Mouse (Mus musculus): ENCODE measurements around the gene Limd1. TPM values are rescaled to one million over a fixed set of nuclear protein-coding genes. Genes with fewer than 3 reads are reported as not detected.

The Limd1 gene
- polyA plus RNA-seq, 1 experiment: 9.0 TPM

DNA sequence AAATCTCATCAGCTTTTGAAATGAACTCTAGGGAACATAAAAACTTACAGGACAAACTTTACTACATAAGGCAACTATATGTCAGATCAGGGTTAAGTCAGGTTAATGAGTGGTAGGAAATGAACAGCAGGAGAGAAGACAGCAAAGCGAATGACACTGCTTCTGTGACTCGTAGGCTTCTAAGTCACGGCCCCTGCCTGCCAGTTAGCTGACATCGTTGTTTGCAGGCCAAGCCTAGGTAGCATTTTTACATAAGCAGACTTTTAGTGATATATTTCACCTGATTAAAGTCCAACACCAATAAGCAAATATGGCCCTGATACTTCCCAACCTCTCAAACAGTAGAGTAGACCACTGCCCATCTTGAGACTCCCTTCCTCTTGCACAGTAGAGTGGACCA is 59.7 kb downstream of the Limd1 start:
- Histone ChIP-seq H3K4me3 (ENCODE audit: insufficient read depth, low read length) (no peak overlapping the region), H3K27ac (ENCODE audit: insufficient read depth, low read length) (no peak overlapping the region), H3K4me1 (ENCODE audit: control insufficient read depth, insufficient read depth, low read length) (peaks cover 2% of the 10 kb centered on the region; the same call in 1 of the 2 replicates)
- TF ChIP-seq POLR2A (IDR thresholded peaks at IDR 0.05; ENCODE audit: extremely low read depth, insufficient read depth, low read length) (no peak), CTCF (IDR thresholded peaks at IDR 0.05; ENCODE audit: extremely low read depth, insufficient read depth, low read length) (no peak)

DNA sequence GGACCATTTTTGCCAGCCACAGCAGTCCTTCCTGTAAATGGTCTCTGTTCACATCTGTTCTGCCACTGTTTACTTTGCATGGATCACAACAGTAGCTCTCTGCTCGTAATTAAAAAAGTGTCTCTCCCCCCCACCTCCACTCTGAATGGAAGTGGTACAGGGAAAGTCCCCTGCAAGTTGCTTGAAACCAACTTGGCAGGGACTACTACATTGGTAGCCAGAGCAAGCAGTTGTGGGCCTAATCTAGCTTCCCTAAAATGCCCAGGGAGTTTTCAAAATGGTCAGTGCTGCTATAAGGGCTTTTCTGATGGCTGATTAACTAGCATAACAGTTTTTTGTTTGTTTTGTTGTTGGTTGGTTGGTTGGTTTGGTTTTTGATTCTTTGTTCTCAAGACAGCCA is 60.6 kb downstream of the Limd1 start:
- peaks cover 2% of the 10 kb centered on the region; the same call in 1 of the 2 replicates for H3K4me1 ChIP-seq (ENCODE audit: control insufficient read depth, insufficient read depth, low read length)
- TF ChIP-seq POLR2A (IDR thresholded peaks at IDR 0.05; ENCODE audit: extremely low read depth, insufficient read depth, low read length) (no peak), CTCF (IDR thresholded peaks at IDR 0.05; ENCODE audit: extremely low read depth, insufficient read depth, low read length) (no peak)
- H3K27ac ChIP-seq (ENCODE audit: insufficient read depth, low read length): no peak overlapping the region
- no peak overlapping the region for H3K4me3 ChIP-seq (ENCODE audit: insufficient read depth, low read length)

DNA sequence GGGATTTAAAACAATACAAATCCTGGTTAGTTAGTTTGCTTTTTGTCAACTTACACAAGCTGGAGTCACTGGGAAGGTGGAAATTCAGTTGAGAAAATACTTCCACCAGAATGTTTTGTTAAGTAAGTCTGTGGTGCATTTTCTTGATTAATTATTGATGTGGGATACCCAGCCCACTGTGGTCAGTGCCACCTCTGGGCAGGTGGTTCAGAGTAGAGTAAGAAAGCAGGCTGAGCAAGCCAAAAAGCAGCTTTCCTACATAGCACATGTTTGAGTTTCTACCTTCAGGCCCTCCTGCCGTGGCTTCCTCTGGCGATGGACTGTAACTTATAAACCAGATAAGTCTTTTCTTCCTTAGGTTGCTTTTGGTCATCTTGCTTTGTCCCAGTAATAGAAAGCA is 61.3 kb downstream of the Limd1 start:
- H3K27ac ChIP-seq (ENCODE audit: insufficient read depth, low read length): no peak overlapping the region
- H3K4me1 ChIP-seq (ENCODE audit: control insufficient read depth, insufficient read depth, low read length): peaks cover 2% of the 10 kb centered on the region; the same call in 1 of the 2 replicates
- no peak overlapping the region for H3K4me3 ChIP-seq (ENCODE audit: insufficient read depth, low read length)
- TF ChIP-seq CTCF (IDR thresholded peaks at IDR 0.05; ENCODE audit: extremely low read depth, insufficient read depth, low read length): no peak
- TF ChIP-seq POLR2A (IDR thresholded peaks at IDR 0.05; ENCODE audit: extremely low read depth, insufficient read depth, low read length): no peak

DNA sequence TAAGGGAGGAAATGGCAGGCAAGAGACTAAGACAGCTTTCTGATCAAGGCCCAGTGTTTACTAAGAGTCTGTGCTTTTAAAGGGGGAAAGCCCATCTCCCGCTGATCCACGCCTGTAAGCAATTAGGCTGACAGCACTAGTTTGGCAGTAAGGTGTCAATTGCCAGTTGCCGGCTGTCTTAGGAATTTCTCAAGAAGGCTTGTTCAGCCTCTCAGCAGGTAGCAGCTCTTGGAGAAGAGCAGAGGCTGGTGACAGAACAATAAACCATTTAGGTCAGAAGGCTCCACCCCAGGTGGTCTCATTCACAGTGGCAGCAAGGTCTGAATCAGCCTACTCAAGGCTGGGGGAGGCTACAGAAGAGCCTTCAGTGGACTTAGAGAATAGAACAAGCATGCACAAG is 76.1 kb downstream of the Limd1 start:
- no peak overlapping the region for H3K4me3 ChIP-seq (ENCODE audit: insufficient read depth, low read length)
- no peak overlapping the region for H3K27ac ChIP-seq (ENCODE audit: insufficient read depth, low read length)
- TF ChIP-seq CTCF (IDR thresholded peaks at IDR 0.05; ENCODE audit: extremely low read depth, insufficient read depth, low read length) (no peak), POLR2A (IDR thresholded peaks at IDR 0.05; ENCODE audit: extremely low read depth, insufficient read depth, low read length) (no peak)
- H3K4me1 ChIP-seq (ENCODE audit: control insufficient read depth, insufficient read depth, low read length): no peaks in the 10 kb centered on the region

Other genes starting within 250 kb of the Limd1 start
- 44.8 and 53.4 TPM in 2 replicates for gene Tmem158, start 217.9 kb upstream of the Limd1 start, polyA plus RNA-seq (2012; rRNA removed)
- 1,836 and 4,688 TPM in 2 replicates for gene Lars2, start 111.8 kb upstream of the Limd1 start, polyA plus RNA-seq (2012; rRNA removed)
- gene Sacm1l, start 51.1 kb downstream of the Limd1 start, polyA plus RNA-seq (2012; rRNA removed): 35.9 and 37.0 TPM in 2 replicates
- 0.44 and 0.51 TPM in 2 replicates for gene Slc6a20b, start 153.9 kb downstream of the Limd1 start, polyA plus RNA-seq (2012; rRNA removed)
- gene Ccr9, start 199.7 kb downstream of the Limd1 start, polyA plus RNA-seq (2012; rRNA removed): 0.17 and 0.23 TPM in 2 replicates
- gene Slc6a20a, start 200.2 kb downstream of the Limd1 start, polyA plus RNA-seq (2012; rRNA removed): 19.0 and 23.0 TPM in 2 replicates
- gene Lztfl1, start 239.0 kb downstream of the Limd1 start, polyA plus RNA-seq (2012; rRNA removed): 29.0 and 29.9 TPM in 2 replicates

All from cortical plate, adult 2 months (tissue).